Mouse (Mus musculus) heart, postnatal 0 days (tissue): Measurements from ENCODE around the gene Mchr1. TPM values are rescaled to one million over a fixed set of nuclear protein-coding genes. Genes with fewer than 3 reads are reported as not detected.

Experiments
- ATAC-seq: fragments of 200-750 bp; cut with Nextera tagmentation; 2 replicates; pipeline ENCODE4 v1.8.0; 2017; ENCODE audit warnings: low read depth, moderate number of reproducible peaks, moderate library complexity; ENCODE audit not compliant: insufficient read depth
- DNase-seq: peaks from one replicate; pipeline ENCODE4 v3.0.0-alpha.2; 2016; ENCODE audit warnings: low spot score
- H3K27ac ChIP-seq: fragments of 300-500 bp; sonication (generic); 2 replicates; pipeline ENCODE4 v1.5.1; 2014; ENCODE audit warnings: low read depth, mild to moderate bottlenecking
- H3K27me3 ChIP-seq: fragments of 300-500 bp; sonication (generic); 2 replicates; pipeline ENCODE4 v1.6.1; 2014; ENCODE audit warnings: low read length, mixed read lengths; ENCODE audit not compliant: control insufficient read depth, insufficient read depth
- H3K36me3 ChIP-seq: fragments of 300-500 bp; sonication (generic); replicated peaks from 2 replicates; pipeline ENCODE4 v1.6.1; 2014; ENCODE audit warnings: low read length, mixed read lengths; ENCODE audit not compliant: control insufficient read depth, insufficient read depth
- H3K4me1 ChIP-seq: fragments of 300-500 bp; sonication (generic); 2 replicates; pipeline ENCODE4 v1.6.1; 2014; ENCODE audit warnings: antibody characterized with exemption; ENCODE audit not compliant: control insufficient read depth, insufficient read depth
- H3K4me2 ChIP-seq: fragments of 300-500 bp; sonication (generic); 2 replicates; pipeline ENCODE4 v1.6.1; 2014; ENCODE audit warnings: low read depth, mild to moderate bottlenecking, low read length, moderate library complexity
- H3K4me3 ChIP-seq: fragments of 300-500 bp; sonication (generic); 2 replicates; pipeline ENCODE4 v1.5.1; 2014; ENCODE audit warnings: low read depth, low read length
- H3K9ac ChIP-seq: fragments of 300-500 bp; sonication (generic); replicated peaks from 2 replicates; pipeline ENCODE4 v1.6.1; 2014; ENCODE audit warnings: low read depth, low read length, mixed read lengths
- H3K9me3 ChIP-seq: fragments of 300-500 bp; sonication (generic); replicated peaks from 2 replicates; pipeline ENCODE4 v1.6.1; 2016; ENCODE audit warnings: low read length; ENCODE audit not compliant: control insufficient read depth
- CTCF ChIP-seq: IDR thresholded peaks from 2 replicates; pipeline ENCODE4 v1.5.1; 2016; ENCODE audit warnings: antibody characterized with exemption, control low read depth, low read depth
- EP300 ChIP-seq: IDR thresholded peaks from 2 replicates; pipeline ENCODE4 v1.6.1; 2016; ENCODE audit warnings: antibody characterized with exemption, low read depth
- WGBS: fragments of 180-500 bp; shearing (Covaris S2); extraction: QIAGEN DNeasy Blood & Tissue Kit; methylation state at CpG from one replicate; pipeline ENCODE4 v1.1.7; 2014; 5-methylcytosine and 5-hydroxymethylcytosine counted together
- polyA plus RNA-seq: library from polyadenylated mRNA; unstranded; fragments of >200 nt; fragmentation: Nextera tagmentation; extraction: Ambion mirVana; gene quantifications from 2 replicates; pipeline ENCODE4 v1.2.1, GENCODE M21; 2015
- total RNA-seq: library from RNA; depleted of rRNA; stranded (reverse); fragments of >200 nt; gene quantifications from 2 replicates; pipeline ENCODE4 v1.2.3, GENCODE M21; 2014; ENCODE audit warnings: low replicate concordance

Gene Mchr1
- total and polyA plus RNA-seq, 2 experiments from 2014 or later, result 4.2 TPM; not detected in 1

DNA sequence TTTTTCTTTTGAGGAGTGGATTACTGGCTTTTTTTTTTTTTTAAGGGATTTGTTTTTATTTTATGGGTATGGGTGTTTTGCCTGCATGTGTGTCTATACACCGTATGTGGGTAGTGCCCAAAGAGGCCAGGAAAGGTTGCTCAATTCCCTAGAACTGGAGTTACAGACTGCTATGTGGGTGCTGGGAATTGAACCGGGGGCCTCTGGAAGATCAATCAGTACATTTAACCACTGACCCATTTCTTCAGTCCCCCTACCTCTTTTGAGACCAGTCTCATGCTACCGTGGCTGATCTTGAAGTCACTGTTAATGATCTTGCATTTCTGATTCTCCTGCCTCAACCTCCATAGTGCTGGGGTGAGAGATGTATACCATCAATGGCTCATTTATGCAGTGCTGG is 8.0 kb upstream of the Mchr1 start:
- Histone ChIP-seq H3K4me2 (no peak overlapping the region), H3K4me3 (no peak overlapping the region), H3K27ac (no peak overlapping the region), H3K9ac (no peak overlapping the region), H3K36me3 (no peaks in the 10 kb centered on the region), H3K9me3 (no peaks in the 10 kb centered on the region), H3K27me3 (no peaks in the 10 kb centered on the region), H3K4me1 (no peaks in the 10 kb centered on the region)
- TF ChIP-seq EP300, result no peak
- TF ChIP-seq CTCF, result no peak
- ATAC-seq (no peak), DNase-seq (no peak)
- 88% methylated on average over 3 of the region's 3 CpGs for WGBS

DNA sequence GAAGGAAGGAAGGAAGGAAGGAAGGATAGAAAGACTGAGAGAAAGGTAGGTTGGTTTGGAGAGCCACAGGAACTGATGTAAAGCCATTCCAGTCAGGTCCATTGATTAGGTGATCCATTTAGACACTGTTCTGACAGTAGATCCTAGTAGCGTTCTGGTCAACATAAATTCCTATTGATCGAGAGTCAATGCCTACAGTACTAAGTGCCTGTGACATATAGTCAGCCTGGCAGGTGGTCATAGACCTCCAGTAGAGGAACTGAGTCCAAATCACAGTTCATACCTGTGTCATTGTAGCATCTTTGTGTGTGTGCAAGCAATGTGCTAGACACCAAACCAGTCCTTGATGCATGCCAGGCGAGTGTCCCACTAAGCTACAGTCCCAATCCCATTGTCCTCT is 7.0 kb upstream of the Mchr1 start:
- Histone ChIP-seq H3K4me1 (no peaks in the 10 kb centered on the region), H3K27ac (no peak overlapping the region), H3K9me3 (no peaks in the 10 kb centered on the region), H3K4me2 (no peak overlapping the region), H3K9ac (no peak overlapping the region), H3K4me3 (no peak overlapping the region), H3K27me3 (no peaks in the 10 kb centered on the region), H3K36me3 (no peaks in the 10 kb centered on the region)
- WGBS, result 83% methylated on average over 3 of the region's 3 CpGs
- no peak for ATAC-seq
- TF ChIP-seq CTCF (no peak), EP300 (no peak)
- no peak for DNase-seq

DNA sequence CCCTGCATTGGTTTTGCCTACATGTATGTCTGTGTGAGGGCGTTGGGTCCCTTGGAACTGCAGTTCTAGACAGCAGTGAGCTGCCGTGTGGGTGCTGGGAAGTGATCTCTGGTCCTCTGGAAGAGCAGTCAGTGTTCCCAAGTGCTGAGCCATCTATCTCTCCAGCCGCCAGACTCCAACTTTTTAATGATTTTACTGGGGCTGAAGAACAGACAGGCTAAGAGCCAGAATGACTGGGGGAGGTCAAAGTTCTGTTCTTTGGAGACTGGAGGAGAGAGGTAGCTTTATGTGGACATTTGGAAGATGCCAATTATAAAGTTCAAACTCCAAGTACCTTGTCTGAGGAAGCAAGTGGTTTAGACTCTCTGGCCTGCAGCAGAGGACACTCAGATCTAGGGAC is 5.5 kb upstream of the Mchr1 start:
- Histone ChIP-seq H3K4me1 (no peaks in the 10 kb centered on the region), H3K36me3 (no peaks in the 10 kb centered on the region), H3K27me3 (peaks cover 7% of the 10 kb centered on the region; the same call in 1 of the 2 replicates), H3K4me3 (no peak overlapping the region), H3K4me2 (no peak overlapping the region), H3K9me3 (no peaks in the 10 kb centered on the region), H3K9ac (no peak overlapping the region), H3K27ac (no peak overlapping the region)
- ATAC-seq (no peak), DNase-seq (no peak)
- WGBS, result 64% methylated on average over 3 of the region's 3 CpGs
- TF ChIP-seq CTCF (no peak), EP300 (no peak)

DNA sequence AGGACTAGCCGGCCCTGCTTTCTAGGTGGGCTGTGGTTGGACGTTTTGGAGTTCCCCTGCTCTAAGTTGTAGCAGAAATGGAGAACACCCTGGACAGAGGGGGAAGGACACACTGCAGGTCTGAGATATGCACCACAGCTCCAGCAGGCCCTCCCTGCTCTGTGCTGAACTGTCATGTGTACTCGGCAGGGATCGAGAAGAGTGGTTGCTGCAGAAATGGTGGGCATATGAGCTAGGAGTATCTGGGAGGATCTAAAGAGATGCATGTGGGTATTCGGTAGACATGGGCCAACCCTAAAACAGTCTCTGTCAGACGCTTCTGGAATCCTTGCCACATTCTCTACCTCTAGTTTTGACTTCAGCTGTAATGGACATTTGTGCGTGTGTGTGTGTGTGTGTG is 4.0 kb upstream of the Mchr1 start:
- H3K4me1 ChIP-seq, result peaks cover 9% of the 10 kb centered on the region
- no peak for DNase-seq
- no peak overlapping the region for H3K27ac ChIP-seq
- no peaks in the 10 kb centered on the region for H3K36me3 ChIP-seq
- no peak overlapping the region for H3K4me2 ChIP-seq
- 66% methylated on average over 7 of the region's 7 CpGs for WGBS
- H3K9ac ChIP-seq, result no peak overlapping the region
- H3K4me3 ChIP-seq, result no peak overlapping the region
- H3K27me3 ChIP-seq, result peaks cover 21% of the 10 kb centered on the region
- TF ChIP-seq EP300 (no peak), CTCF (no peak)
- no peak for ATAC-seq
- no peaks in the 10 kb centered on the region for H3K9me3 ChIP-seq

DNA sequence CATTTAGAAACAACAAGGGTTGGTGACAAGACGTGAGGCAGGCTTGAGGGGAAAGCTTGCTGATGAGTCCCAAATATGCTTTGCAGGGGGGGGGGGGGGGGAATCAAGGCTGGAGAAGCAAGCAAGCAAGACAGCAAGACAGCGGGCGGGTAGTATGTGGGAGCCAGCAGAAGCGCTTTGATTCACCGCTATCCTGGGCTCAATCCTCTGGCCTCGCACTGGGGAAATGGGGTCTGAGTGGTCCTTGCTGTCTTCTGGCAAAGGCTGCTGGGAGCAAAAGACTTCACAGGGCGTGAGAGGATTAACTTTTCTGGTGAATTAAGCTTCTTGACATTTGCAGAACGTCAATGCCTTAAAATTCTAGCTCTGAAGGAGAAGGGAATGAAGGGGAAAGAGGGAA is 763 bp downstream of the Mchr1 start:
- H3K9me3 ChIP-seq, result no peaks in the 10 kb centered on the region
- no peak overlapping the region for H3K9ac ChIP-seq
- H3K36me3 ChIP-seq, result no peaks in the 10 kb centered on the region
- peaks cover 46% of the 10 kb centered on the region for H3K27me3 ChIP-seq
- no peak for DNase-seq
- peak overlapping the region; percentile 36 for H3K4me3 ChIP-seq
- H3K4me1 ChIP-seq, result peaks cover 9% of the 10 kb centered on the region
- no peak for ATAC-seq
- H3K4me2 ChIP-seq, result peak overlapping the region; percentile 62
- TF ChIP-seq EP300 (no peak), CTCF (no peak)
- WGBS, result 6% methylated on average over 8 of the region's 8 CpGs
- no peak overlapping the region for H3K27ac ChIP-seq

DNA sequence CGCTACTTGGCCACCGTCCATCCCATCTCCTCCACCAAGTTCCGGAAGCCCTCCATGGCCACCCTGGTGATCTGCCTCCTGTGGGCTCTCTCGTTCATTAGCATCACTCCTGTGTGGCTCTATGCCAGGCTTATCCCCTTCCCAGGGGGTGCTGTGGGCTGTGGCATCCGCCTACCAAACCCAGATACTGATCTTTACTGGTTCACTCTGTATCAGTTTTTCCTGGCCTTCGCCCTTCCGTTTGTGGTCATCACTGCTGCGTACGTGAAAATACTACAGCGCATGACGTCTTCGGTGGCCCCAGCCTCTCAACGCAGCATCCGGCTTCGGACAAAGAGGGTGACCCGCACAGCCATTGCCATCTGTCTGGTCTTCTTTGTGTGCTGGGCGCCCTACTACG is 2.2 kb downstream of the Mchr1 start:
- Histone ChIP-seq H3K9me3 (no peaks in the 10 kb centered on the region), H3K4me3 (no peak overlapping the region), H3K36me3 (no peaks in the 10 kb centered on the region), H3K4me2 (no peak overlapping the region), H3K27me3 (peaks cover 46% of the 10 kb centered on the region), H3K9ac (no peak overlapping the region), H3K27ac (no peak overlapping the region), H3K4me1 (peaks cover 9% of the 10 kb centered on the region)
- 88% methylated on average over 18 of the region's 18 CpGs for WGBS
- DNase-seq (no peak), ATAC-seq (no peak)
- no peak for TF ChIP-seq EP300
- no peak for TF ChIP-seq CTCF
